Mouse (Mus musculus) liver, postnatal 0 days (tissue): Measurements from ENCODE around the gene Cntd1. TPM values are rescaled to one million over a fixed set of nuclear protein-coding genes. Genes with fewer than 3 reads are reported as not detected.
A peak's percentile ranks its signal among the peaks of the same experiment; 100 is the strongest.

Experiments used
- ATAC-seq: fragments of 200-750 bp; cut with Nextera tagmentation; 2 replicates; pipeline ENCODE4 v1.8.0; 2017; ENCODE audit warnings: mild to moderate bottlenecking, moderate library complexity
- DNase-seq: peaks from one replicate; pipeline ENCODE4 v3.0.0-alpha.2; 2016
- H3K27ac ChIP-seq: fragments of 300-500 bp; sonication (generic); 2 replicates; pipeline ENCODE4 v1.5.1; 2014; ENCODE audit warnings: antibody characterized with exemption, moderate library complexity, mild to moderate bottlenecking, low read depth
- H3K27me3 ChIP-seq: fragments of 300-500 bp; sonication (generic); 2 replicates; pipeline ENCODE4 v1.6.1; 2014; ENCODE audit warnings: low read length, control low read depth, mixed read lengths; ENCODE audit not compliant: insufficient read depth
- H3K36me3 ChIP-seq: fragments of 300-500 bp; sonication (generic); replicated peaks from 2 replicates; pipeline ENCODE4 v1.6.1; 2014; ENCODE audit warnings: mild to moderate bottlenecking, control low read depth, low read length, moderate library complexity, mixed read lengths; ENCODE audit not compliant: insufficient read depth
- H3K4me1 ChIP-seq: fragments of 300-500 bp; sonication (generic); 2 replicates; pipeline ENCODE4 v1.6.1; 2014; ENCODE audit warnings: antibody characterized with exemption, mild to moderate bottlenecking, control low read depth; ENCODE audit not compliant: insufficient read depth
- H3K4me2 ChIP-seq: fragments of 300-500 bp; sonication (generic); 2 replicates; pipeline ENCODE4 v1.6.1; 2014; ENCODE audit warnings: low read depth, mild to moderate bottlenecking, low read length, moderate library complexity, mixed read lengths
- H3K4me3 ChIP-seq: fragments of 300-500 bp; sonication (generic); 2 replicates; pipeline ENCODE4 v1.5.1; 2014; ENCODE audit warnings: low read depth, low read length
- H3K9ac ChIP-seq: fragments of 300-500 bp; sonication (generic); replicated peaks from 2 replicates; pipeline ENCODE4 v1.6.1; 2014; ENCODE audit warnings: mild to moderate bottlenecking, moderate library complexity
- H3K9me3 ChIP-seq: fragments of 300-500 bp; sonication (generic); 2 replicates; pipeline ENCODE4 v1.6.1; 2016; ENCODE audit warnings: mild to moderate bottlenecking, control low read depth, low read length, mixed read lengths
- CTCF ChIP-seq: sonication (generic); IDR thresholded peaks from 2 replicates; pipeline ENCODE4 v1.5.1; 2016; ENCODE audit warnings: antibody characterized with exemption, low read depth
- EP300 ChIP-seq: IDR thresholded peaks from 2 replicates; pipeline ENCODE4 v1.6.1; 2016; ENCODE audit warnings: antibody characterized with exemption, low read depth, mild to moderate bottlenecking
- WGBS: fragments of 180-500 bp; shearing (Covaris S2); extraction: QIAGEN DNeasy Blood & Tissue Kit; methylation state at CpG from one replicate; pipeline ENCODE4 v1.1.7; 2014; ENCODE audit not compliant: insufficient replicate concordance; 5-methylcytosine and 5-hydroxymethylcytosine counted together
- polyA plus RNA-seq: library from polyadenylated mRNA; unstranded; fragments of >200 nt; fragmentation: Nextera tagmentation; extraction: Ambion mirVana; gene quantifications from 2 replicates; pipeline ENCODE4 v1.2.1, GENCODE M21; 2015

Gene Cntd1
- polyA plus RNA-seq, 1 experiment from 2014 or later: 0.29 TPM

GRCm38 (mm10) chr11:101269577-101270116 lies 9.2 kb upstream of the Cntd1 start:
- DNase-seq (no peak), ATAC-seq (peak; percentile 54)
- no peak for TF ChIP-seq CTCF
- TF ChIP-seq EP300: no peak
- H3K4me2 ChIP-seq: no peak overlapping the region
- peaks cover 16% of the 10 kb centered on the region for H3K27me3 ChIP-seq
- H3K9me3 ChIP-seq: no peaks in the 10 kb centered on the region
- H3K4me1 ChIP-seq: peaks cover 8% of the 10 kb centered on the region; the same call in 1 of the 2 replicates
- no peak overlapping the region for H3K9ac ChIP-seq
- H3K36me3 ChIP-seq: no peaks in the 10 kb centered on the region
- H3K27ac ChIP-seq: no peak overlapping the region
- 22% methylated on average over 10 of the region's 10 CpGs for WGBS
- no peak overlapping the region for H3K4me3 ChIP-seq

DNA sequence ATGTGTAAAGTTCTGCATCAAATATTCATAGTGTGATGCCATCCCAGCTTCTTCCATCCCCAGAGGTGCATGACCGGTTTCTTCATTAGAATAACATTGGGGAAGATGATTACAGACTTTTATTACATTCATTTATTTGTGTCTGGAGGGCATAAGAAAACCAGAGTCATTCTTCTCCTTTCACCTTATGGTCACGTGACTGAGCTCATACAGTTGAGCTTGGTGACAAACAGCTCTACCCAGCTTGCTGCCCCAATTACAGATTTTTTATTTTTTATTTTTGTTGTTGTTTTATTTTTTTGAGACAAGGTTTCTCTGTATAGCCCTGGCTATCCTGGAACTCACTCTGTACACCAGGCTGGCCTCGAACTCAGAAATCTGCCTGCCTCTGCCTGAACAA lies 6.4 kb upstream of the Cntd1 start:
- 84% methylated on average over 3 of the region's 3 CpGs for WGBS
- ATAC-seq: no peak
- DNase-seq: no peak
- no peaks in the 10 kb centered on the region for H3K9me3 ChIP-seq
- H3K4me2 ChIP-seq: no peak overlapping the region
- H3K4me1 ChIP-seq: peaks cover 13% of the 10 kb centered on the region
- TF ChIP-seq EP300 (no peak), CTCF (no peak)
- no peaks in the 10 kb centered on the region for H3K27me3 ChIP-seq
- no peak overlapping the region for H3K27ac ChIP-seq
- H3K4me3 ChIP-seq: no peak overlapping the region
- no peak overlapping the region for H3K9ac ChIP-seq
- no peaks in the 10 kb centered on the region; the same call in 1 of the 2 replicates for H3K36me3 ChIP-seq

GRCm38 (mm10) chr11:101275309-101275708 lies 3.5 kb upstream of the Cntd1 start:
- ATAC-seq (no peak), DNase-seq (no peak)
- Histone ChIP-seq H3K4me3 (no peak overlapping the region), H3K4me1 (peaks cover 23% of the 10 kb centered on the region), H3K27ac (no peak overlapping the region), H3K9ac (no peak overlapping the region), H3K9me3 (no peaks in the 10 kb centered on the region), H3K4me2 (no peak overlapping the region), H3K36me3 (no peaks in the 10 kb centered on the region; the same call in 1 of the 2 replicates), H3K27me3 (no peaks in the 10 kb centered on the region)
- no peak for TF ChIP-seq CTCF
- TF ChIP-seq EP300: no peak
- WGBS: 71% methylated on average over 4 of the region's 4 CpGs

DNA sequence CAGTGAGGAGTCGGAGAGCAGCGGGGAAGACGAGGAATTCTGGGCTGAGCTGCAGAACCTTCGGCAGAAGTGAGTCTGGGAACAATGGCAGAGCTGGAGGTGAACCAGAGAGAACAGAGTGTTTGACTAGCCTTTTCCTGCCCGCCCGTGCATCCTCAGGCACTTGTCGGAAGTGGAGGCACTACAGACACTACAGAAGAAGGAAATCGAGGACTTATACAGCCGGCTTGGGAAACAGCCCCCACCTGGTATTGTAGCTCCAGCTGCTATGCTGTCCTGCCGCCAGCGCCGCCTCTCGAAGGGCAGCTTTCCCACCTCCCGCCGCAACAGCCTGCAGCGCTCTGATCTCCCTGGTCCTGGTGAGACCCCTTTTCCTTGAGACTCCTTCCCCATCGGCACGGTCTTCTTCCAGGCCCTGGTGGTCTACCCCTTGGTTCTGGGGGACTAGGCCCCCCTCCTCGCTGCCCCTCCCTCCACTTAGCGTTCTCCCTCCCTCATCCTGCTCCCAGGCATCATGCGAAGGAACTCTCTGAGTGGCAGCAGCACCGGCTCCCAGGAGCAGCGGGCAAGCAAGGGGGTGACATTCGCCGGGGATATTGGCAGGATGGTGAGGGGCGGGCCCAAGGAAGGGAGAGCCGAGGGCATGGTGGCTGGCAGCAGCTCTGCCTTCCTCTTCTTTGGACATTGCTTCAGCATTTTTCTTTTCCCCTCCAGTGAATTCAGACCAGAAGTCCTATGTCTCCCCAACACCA lies 2.3 kb upstream of the Cntd1 start:
- no peak for TF ChIP-seq EP300
- no peak for TF ChIP-seq CTCF
- no peaks in the 10 kb centered on the region; the same call in 1 of the 2 replicates for H3K36me3 ChIP-seq
- H3K9me3 ChIP-seq: no peaks in the 10 kb centered on the region
- no peak overlapping the region for H3K27ac ChIP-seq
- 0 out of 2 replicates have a peak overlapping the region, but pooled peaks have one; percentile 83 for H3K4me2 ChIP-seq
- WGBS: 60% methylated on average over 26 of the region's 27 CpGs
- H3K4me1 ChIP-seq: peaks cover 23% of the 10 kb centered on the region
- H3K4me3 ChIP-seq: no peak overlapping the region
- H3K27me3 ChIP-seq: no peaks in the 10 kb centered on the region
- no peak overlapping the region for H3K9ac ChIP-seq
- ATAC-seq (no peak), DNase-seq (no peak)

- no peak for TF ChIP-seq EP300
- no peak for TF ChIP-seq CTCF
- no peak for ATAC-seq
- Histone ChIP-seq H3K36me3 (no peaks in the 10 kb centered on the region; the same call in 1 of the 2 replicates), H3K4me1 (peaks cover 23% of the 10 kb centered on the region), H3K4me2 (peak overlapping the region; percentile 83), H3K9ac (peak overlapping the region; percentile 77), H3K9me3 (no peaks in the 10 kb centered on the region), H3K4me3 (peak overlapping the region; percentile 85), H3K27ac (0 out of 2 replicates have a peak overlapping the region, but pooled peaks have one; percentile 7), H3K27me3 (no peaks in the 10 kb centered on the region)
- no peak for DNase-seq
- 38% methylated on average over 12 of the region's 12 CpGs for WGBS
Observed at GRCm38 (mm10) chr11:101277381-101278222, 1.2 kb upstream of the Cntd1 start.

GRCm38 (mm10) chr11:101279193-101279569 lies 369 bp downstream of the Cntd1 start:
- peak overlapping the region; percentile 77 for H3K9ac ChIP-seq
- H3K27me3 ChIP-seq: no peaks in the 10 kb centered on the region
- no peaks in the 10 kb centered on the region for H3K9me3 ChIP-seq
- peak; percentile 18; the same call in 1 of the 2 replicates for ATAC-seq
- DNase-seq: no peak
- 67% methylated on average over 14 of the region's 14 CpGs for WGBS
- H3K4me3 ChIP-seq: peak overlapping the region; percentile 85
- H3K36me3 ChIP-seq: no peaks in the 10 kb centered on the region; the same call in 1 of the 2 replicates
- H3K4me1 ChIP-seq: peaks cover 27% of the 10 kb centered on the region
- TF ChIP-seq EP300: no peak
- no peak for TF ChIP-seq CTCF
- peak overlapping the region; percentile 83 for H3K4me2 ChIP-seq
- H3K27ac ChIP-seq: no peak overlapping the region
